Mouse (Mus musculus): ENCODE results near the gene Rnf224. TPM values are rescaled to one million over a fixed set of nuclear protein-coding genes. Genes with fewer than 3 reads are reported as not detected.

The Rnf224 gene
- not detected in 2 replicates for polyA plus RNA-seq (2015; fragmentation: Nextera tagmentation; extraction: Ambion mirVana)

DNA sequence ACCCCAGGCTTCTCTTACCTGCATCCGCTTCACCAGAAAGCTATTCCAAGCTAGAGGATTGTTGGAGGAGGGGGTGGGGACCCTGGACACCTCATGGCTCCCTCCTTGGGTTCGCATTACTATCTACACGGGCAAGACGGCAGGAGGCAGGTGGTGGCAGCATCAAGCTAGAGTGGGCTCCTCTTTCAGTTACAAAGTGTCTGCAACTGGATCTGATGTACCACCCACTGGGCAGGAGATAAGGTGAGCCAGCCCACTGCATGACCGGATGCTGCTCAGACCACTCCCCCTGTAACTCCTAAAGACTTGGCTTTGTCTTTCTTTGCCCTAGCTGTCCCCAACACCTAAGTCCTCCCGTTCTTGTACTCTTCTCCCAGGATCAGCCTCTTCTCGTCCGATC lies at the start of gene Rnf224:
Gene Rnf224, minus strand, starts transcription at position 174 of the 400 bp plus-strand sequence.
- H3K4me2 ChIP-seq (replicated peaks): no peak within 1 kb of the TSS
- no peak within 1 kb of the TSS for H3K4me3 ChIP-seq (replicated peaks)
- peaks cover 31% of the 10 kb centered on the region for H3K27me3 ChIP-seq
- WGBS: 44% methylated on average over 8 of the region's 8 CpGs
- no peaks in the 10 kb centered on the region for H3K36me3 ChIP-seq
- ATAC-seq: no peak
- peaks cover 12% of the 10 kb centered on the region for H3K4me1 ChIP-seq (replicated peaks)
- no peak within 1 kb of the TSS for H3K9ac ChIP-seq (replicated peaks)
- H3K9me3 ChIP-seq: no peaks in the 10 kb centered on the region
- no peak within 1 kb of the TSS for H3K27ac ChIP-seq

DNA sequence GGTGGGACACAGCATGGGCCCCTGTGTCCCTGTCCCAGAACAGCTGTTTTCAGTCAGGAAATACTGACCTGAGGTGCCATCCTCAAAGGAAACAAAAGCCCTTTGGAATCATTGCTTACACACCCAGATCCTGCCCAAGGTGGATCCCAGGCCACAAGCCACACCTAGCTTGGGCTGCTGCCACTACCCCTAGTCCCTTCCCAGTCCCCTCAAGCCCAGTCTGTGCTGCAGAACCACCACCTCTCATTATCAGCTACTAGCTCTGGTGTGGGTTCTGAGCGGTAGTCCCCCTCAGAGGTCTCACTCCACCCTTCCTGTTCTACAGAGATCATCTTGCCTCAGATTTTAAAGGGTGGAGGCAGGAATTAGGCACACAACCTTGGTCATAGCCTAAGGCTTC lies 49.7 kb upstream of the Rnf224 start:
- Histone ChIP-seq H3K27me3 (peaks cover 35% of the 10 kb centered on the region), H3K4me1 (replicated peaks) (peaks cover 17% of the 10 kb centered on the region), H3K36me3 (peaks cover 46% of the 10 kb centered on the region), H3K4me3 (replicated peaks) (no peak overlapping the region), H3K9ac (replicated peaks) (no peak overlapping the region), H3K27ac (no peak overlapping the region), H3K9me3 (no peaks in the 10 kb centered on the region), H3K4me2 (replicated peaks) (no peak overlapping the region)
- 93% methylated on average over 1 of the region's 1 CpGs for WGBS
- no peak for ATAC-seq

DNA sequence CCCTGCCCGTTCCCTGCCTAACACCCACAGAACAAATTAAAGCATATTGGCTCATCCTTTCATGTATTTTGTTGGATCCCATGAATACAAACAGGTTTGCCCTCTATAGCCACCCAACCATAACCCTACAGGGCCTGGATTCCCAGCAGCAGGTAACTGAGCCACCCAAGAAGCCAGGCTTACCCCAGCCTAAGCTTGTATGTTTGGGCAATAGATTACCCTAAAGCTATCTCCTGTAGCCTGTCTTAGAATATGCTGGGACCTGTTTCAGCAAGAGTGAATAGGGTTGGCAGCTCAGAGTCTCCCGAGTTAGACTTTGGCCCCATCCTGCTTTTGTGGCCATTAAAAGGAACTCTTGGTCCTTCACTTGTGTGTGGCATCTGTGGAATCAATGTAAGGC lies 49.0 kb upstream of the Rnf224 start:
- H3K9ac ChIP-seq (replicated peaks): no peak overlapping the region
- H3K9me3 ChIP-seq: no peaks in the 10 kb centered on the region
- ATAC-seq: no peak
- peaks cover 53% of the 10 kb centered on the region for H3K36me3 ChIP-seq
- H3K27ac ChIP-seq: no peak overlapping the region
- H3K4me3 ChIP-seq (replicated peaks): no peak overlapping the region
- 92% methylated on average over 2 of the region's 2 CpGs for WGBS
- H3K4me2 ChIP-seq (replicated peaks): no peak overlapping the region
- H3K27me3 ChIP-seq: peaks cover 28% of the 10 kb centered on the region
- H3K4me1 ChIP-seq (replicated peaks): peaks cover 10% of the 10 kb centered on the region

DNA sequence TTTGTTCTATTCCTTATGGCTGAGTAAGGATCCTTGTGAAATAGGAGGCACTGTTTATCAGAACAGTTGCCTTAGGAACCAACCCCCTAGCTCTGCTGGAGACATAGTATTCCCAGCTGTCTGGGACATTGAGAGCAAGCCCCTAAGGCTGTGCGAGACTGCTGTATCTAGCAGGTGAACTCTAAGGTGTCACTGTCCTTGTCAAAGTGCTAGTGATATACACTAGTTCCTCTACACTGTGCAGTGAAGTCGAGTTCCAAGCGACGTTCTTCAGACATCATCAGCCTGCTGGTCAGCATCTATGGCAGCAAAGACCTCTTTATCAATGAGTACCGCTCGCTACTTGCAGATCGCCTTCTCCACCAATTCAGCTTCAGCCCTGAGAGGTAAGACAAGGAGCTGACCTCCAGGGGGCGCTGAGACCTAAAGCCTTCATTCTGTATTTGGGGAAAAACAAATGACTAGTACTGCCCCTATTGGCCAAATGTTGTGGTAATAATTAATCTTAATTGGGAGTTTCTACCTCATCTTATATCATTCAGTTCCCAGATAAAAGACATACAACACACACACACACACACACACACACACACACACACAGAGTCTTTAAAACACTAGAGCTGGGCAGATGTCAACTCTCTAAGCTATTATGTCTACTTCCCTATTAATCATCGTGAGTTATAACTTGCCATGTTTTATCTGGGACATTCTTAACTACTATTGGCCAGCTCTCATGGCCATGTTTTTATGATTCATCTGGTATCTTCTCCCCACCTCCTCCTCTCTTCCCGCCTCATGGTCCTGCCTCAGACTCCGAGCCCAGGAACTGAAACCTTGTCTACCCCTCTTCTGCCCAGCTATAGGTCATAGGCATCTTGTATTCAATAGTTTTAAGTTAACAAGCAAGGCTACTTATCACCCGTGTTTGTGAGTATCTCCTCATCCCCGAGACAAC lies 42.6 kb upstream of the Rnf224 start:
- Histone ChIP-seq H3K27ac (no peak overlapping the region), H3K9ac (replicated peaks) (no peak overlapping the region), H3K4me3 (replicated peaks) (no peak overlapping the region), H3K4me1 (replicated peaks) (peaks cover 11% of the 10 kb centered on the region), H3K27me3 (no peaks in the 10 kb centered on the region), H3K4me2 (replicated peaks) (no peak overlapping the region), H3K36me3 (peaks cover 95% of the 10 kb centered on the region), H3K9me3 (no peaks in the 10 kb centered on the region)
- peak; percentile 66; the same call in 1 of the 2 replicates for ATAC-seq
- 60% methylated on average over 13 of the region's 13 CpGs for WGBS

DNA sequence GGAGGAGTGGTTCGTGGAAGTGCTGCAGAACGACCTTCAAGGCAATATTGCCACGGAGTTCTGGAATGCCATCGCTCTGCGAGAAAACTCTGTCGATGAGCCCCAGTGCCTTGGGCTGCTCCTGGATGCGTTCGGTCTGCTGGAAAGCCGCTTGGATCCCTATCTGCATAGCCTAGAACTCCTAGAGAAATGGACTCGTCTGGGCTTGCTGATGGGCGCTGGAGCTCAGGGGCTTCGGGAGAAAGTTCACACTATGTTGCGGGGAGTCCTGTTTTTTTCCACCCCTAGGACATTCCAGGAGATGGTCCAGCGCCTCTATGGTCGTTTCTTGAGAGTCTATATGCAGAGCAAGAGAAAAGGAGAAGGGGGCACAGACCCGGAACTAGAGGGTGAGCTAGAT lies 36.4 kb upstream of the Rnf224 start:
- no peaks in the 10 kb centered on the region for H3K27me3 ChIP-seq
- peak overlapping the region; percentile 89 for H3K9ac ChIP-seq (replicated peaks)
- 0 out of 2 replicates have a peak overlapping the region, but pooled peaks have one; percentile 56 for H3K27ac ChIP-seq
- peaks cover 77% of the 10 kb centered on the region for H3K36me3 ChIP-seq
- H3K4me3 ChIP-seq (replicated peaks): peak overlapping the region; percentile 98
- peaks cover 44% of the 10 kb centered on the region for H3K4me1 ChIP-seq (replicated peaks)
- H3K4me2 ChIP-seq (replicated peaks): peak overlapping the region; percentile 99
- H3K9me3 ChIP-seq: no peaks in the 10 kb centered on the region
- ATAC-seq: 0 out of 2 replicates have a peak, but pooled peaks have one; percentile 1
- WGBS: 39% methylated on average over 16 of the region's 16 CpGs

DNA sequence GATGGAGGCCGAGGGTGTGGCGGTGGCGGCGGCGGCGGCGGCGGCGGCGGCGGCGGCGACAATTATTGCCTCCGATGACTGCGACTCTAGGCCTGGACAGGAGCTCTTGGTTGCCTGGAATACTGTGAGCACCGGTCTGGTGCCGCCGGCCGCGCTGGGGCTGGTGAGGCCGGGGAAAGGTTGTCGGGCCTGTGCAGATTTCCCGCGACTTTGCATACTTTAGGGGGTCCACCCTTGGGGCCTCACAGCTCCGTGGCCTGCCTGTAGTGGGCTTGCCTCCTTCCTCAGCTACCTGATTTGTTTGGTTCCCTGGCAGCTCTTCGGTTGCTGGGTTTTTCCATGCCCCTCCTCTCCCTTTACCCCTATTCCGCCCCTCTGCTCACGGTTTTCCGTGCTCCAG lies 35.9 kb upstream of the Rnf224 start:
- ATAC-seq: peak; percentile 80
- H3K4me1 ChIP-seq (replicated peaks): peaks cover 49% of the 10 kb centered on the region
- peak overlapping the region; percentile 89 for H3K9ac ChIP-seq (replicated peaks)
- H3K4me2 ChIP-seq (replicated peaks): peak overlapping the region; percentile 99
- peak overlapping the region; percentile 98 for H3K4me3 ChIP-seq (replicated peaks)
- no peaks in the 10 kb centered on the region for H3K9me3 ChIP-seq
- WGBS: under 1% methylated on average over 29 of the region's 29 CpGs
- H3K36me3 ChIP-seq: peaks cover 74% of the 10 kb centered on the region
- no peaks in the 10 kb centered on the region for H3K27me3 ChIP-seq
- peak overlapping the region; percentile 56; the same call in 1 of the 2 replicates for H3K27ac ChIP-seq

DNA sequence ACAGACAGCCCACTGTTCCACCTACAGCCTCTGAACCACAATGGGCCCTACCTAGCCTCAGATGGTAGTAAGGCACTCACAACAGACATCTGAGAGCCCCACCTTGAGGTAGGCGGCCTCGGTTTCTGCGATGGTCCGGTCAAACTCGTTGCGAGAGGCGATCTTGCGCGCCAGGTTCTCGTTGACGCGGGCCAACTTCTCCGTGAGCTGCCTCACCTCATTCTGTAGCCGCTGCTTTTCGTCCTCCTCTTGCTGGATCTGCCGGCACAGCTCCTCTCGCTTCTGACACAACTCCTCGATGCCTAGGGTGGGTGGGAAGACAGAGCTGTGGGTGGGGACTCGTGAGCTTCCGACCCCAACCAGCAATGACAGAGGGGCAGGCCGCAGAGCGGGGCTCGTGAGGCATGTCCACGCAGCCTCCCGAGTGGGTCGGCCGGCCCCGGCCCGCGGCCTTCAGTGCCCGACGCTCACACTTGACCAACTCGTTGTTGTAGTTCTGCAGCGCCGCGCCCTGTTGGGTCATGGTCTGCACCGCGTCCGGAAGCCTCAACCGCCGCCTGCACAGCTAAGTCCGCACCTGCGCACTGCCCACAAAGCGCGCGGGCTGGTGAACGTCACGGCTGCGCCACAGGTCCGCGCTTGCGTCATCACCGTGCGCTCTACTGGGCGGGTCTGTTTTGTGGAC lies 35.4 kb upstream of the Rnf224 start, which contains the start of the genes Ssna1 and Anapc2:
Gene Ssna1, minus strand, starts transcription at position 612 of the 685 bp plus-strand sequence.
Gene Anapc2, plus strand, starts transcription at position 652 of the 685 bp plus-strand sequence.
- Histone ChIP-seq H3K4me2 (replicated peaks) (peak within 1 kb of the TSS; percentile 99), H3K9me3 (no peaks in the 10 kb centered on the region), H3K36me3 (peaks cover 69% of the 10 kb centered on the region), H3K4me1 (replicated peaks) (peaks cover 54% of the 10 kb centered on the region), H3K4me3 (replicated peaks) (peak within 1 kb of the TSS; percentile 98), H3K27me3 (no peaks in the 10 kb centered on the region), H3K9ac (replicated peaks) (peak within 1 kb of the TSS; percentile 90), H3K27ac (peak within 1 kb of the TSS; percentile 77)
- WGBS: under 1% methylated on average over 55 of the region's 55 CpGs
- ATAC-seq: peak; percentile 96

DNA sequence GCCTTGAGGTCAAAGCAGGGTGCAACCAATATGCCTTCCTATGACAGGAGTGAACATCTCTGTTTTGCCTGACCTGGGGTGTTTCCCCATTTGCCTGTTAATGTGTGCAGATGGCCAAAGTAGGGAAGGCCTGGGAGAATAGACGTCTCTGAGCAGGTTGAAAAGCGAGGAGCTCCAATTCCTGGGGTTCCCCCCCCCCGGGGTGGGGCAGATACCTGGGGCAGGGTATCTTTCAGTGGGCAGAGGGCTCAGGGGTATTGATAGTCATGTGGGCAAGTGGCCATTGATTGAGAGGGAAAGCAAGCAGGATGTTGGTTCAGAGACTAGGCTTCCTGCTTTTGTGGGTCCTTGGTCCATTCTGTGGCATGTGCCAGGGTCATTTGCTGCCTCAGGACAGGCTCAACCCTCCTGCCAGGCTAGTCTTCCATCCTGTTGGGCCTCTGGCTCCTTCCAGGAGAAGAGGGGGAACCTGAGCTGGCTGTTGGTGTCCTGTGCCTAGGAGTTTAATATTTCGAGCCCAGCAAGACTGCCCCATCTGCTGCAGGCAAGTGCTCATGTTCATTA lies 31.2 kb upstream of the Rnf224 start:
- 0 out of 2 replicates have a peak overlapping the region, but pooled peaks have one; percentile 23 for H3K9ac ChIP-seq (replicated peaks)
- H3K36me3 ChIP-seq: peaks cover 33% of the 10 kb centered on the region
- no peaks in the 10 kb centered on the region for H3K9me3 ChIP-seq
- no peak overlapping the region for H3K27ac ChIP-seq
- peak overlapping the region; percentile 100; the same call in 1 of the 2 replicates for H3K4me2 ChIP-seq (replicated peaks)
- 63% methylated on average over 4 of the region's 4 CpGs for WGBS
- H3K27me3 ChIP-seq: peaks cover 16% of the 10 kb centered on the region
- H3K4me1 ChIP-seq (replicated peaks): peaks cover 70% of the 10 kb centered on the region
- ATAC-seq: no peak
- no peak overlapping the region for H3K4me3 ChIP-seq (replicated peaks)

DNA sequence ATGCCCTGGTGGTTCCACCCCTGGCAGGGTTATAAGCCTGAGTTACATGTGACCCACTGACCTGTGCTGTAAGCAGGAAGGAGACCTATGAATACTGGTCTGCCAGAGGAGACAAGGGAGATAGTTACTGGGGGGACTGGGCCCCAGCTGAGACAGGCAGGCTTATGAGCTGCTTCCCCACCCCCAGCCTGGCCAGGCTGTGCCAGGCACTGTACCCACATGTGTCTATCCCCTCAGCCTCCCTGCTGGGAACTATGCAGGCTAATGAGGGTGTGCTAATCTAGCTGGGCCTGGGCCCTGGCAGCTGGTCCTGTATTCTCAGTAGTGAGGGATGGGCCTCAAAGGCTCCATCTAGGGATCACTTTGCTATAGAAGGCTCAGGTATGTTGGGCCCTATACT lies 30.7 kb upstream of the Rnf224 start:
- Histone ChIP-seq H3K9ac (replicated peaks) (peak overlapping the region; percentile 23; the same call in 1 of the 2 replicates), H3K36me3 (peaks cover 33% of the 10 kb centered on the region)
- no peak for ATAC-seq

DNA sequence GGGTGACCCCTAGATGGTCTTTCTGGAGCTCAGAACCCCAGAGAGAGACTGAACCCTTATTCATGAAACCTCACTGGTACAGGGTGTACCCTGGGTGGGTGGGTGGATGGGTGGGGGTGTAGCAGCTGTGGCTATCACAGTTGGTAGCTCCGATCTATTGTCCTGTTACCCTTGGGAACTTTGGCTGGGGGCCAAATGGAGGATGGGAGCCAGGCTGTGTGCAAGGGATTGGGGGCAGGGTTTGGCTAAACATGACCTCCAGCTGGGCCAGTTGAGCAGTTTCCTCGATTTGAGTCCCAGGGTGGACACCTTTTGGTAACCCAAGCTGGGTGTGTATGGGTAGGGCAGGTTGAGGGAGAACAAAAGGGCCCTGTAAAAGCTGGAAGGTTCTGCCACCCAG lies 30.1 kb upstream of the Rnf224 start:
- Histone ChIP-seq H3K4me1 (replicated peaks) (peaks cover 72% of the 10 kb centered on the region), H3K9ac (replicated peaks) (peak overlapping the region; percentile 23; the same call in 1 of the 2 replicates), H3K4me3 (replicated peaks) (no peak overlapping the region), H3K9me3 (no peaks in the 10 kb centered on the region), H3K27ac (peak overlapping the region; percentile 26; the same call in 1 of the 2 replicates), H3K36me3 (peaks cover 33% of the 10 kb centered on the region), H3K27me3 (peaks cover 16% of the 10 kb centered on the region), H3K4me2 (replicated peaks) (peak overlapping the region; percentile 100)
- no peak for ATAC-seq
- 46% methylated on average over 2 of the region's 2 CpGs for WGBS

More for the DNA sequence above, 30.7 kb upstream of the Rnf224 start:
- Histone ChIP-seq H3K27me3 (peaks cover 16% of the 10 kb centered on the region), H3K4me2 (replicated peaks) (peak overlapping the region; percentile 100), H3K4me1 (replicated peaks) (peaks cover 69% of the 10 kb centered on the region), H3K4me3 (replicated peaks) (no peak overlapping the region), H3K9me3 (no peaks in the 10 kb centered on the region), H3K27ac (peak overlapping the region; percentile 26; the same call in 1 of the 2 replicates)

DNA sequence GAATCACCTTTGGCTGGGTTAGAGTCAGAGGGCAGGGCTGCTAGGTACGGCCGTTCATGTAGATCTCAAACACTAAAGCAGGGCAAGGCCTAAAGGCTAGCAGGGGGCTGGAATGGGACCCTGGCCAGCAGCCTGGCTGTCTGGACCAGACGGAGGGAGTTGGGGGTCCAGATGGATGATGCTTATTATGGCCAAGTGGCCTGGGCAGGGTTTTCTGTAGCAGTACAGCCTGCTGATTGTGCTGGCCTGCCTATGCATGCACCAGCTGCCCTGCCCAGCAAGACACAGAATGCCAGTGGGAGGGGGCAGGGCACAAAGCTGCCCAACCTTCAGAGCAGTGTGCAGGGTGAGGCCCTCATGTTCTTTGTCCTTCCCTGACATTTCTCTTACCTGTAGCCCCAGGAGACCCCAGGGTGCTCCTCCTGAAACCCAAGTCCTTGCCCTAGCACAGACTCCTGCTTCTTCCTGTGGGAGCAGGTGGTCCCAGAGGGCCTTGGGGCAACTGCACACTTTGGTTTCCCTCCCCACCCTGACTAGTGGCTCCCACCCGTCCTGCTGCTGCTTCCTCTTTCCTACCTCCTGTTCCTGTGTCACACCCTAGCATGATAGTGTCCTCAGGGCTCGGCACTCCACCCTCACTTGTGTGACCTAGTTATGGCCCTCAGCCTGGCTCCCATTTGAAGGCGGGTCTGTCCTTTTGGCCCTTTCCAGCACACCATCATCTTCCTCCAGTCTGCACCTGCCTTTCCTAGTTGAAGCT lies 29.5 kb upstream of the Rnf224 start:
- Histone ChIP-seq H3K9me3 (no peaks in the 10 kb centered on the region), H3K9ac (replicated peaks) (peak overlapping the region; percentile 55), H3K27ac (no peak overlapping the region), H3K4me1 (replicated peaks) (peaks cover 66% of the 10 kb centered on the region), H3K4me2 (replicated peaks) (peak overlapping the region; percentile 100), H3K36me3 (peaks cover 31% of the 10 kb centered on the region), H3K27me3 (peaks cover 16% of the 10 kb centered on the region), H3K4me3 (replicated peaks) (0 out of 2 replicates have a peak overlapping the region, but pooled peaks have one; percentile 0)
- ATAC-seq: no peak
- 71% methylated on average over 6 of the region's 6 CpGs for WGBS

Measured in midbrain, embryonic 13.5 days (tissue).